Mouse (Mus musculus) midbrain, postnatal 0 days (tissue): ENCODE measurements around the gene Dock8. TPM values are rescaled to one million over a fixed set of nuclear protein-coding genes. Genes with fewer than 3 reads are reported as not detected.
A peak's percentile ranks its signal among the peaks of the same experiment; 100 is the strongest.

Source experiments
- ATAC-seq: fragments of 200-750 bp; cut with Nextera tagmentation; 2 replicates; pipeline ENCODE4 v1.8.0; 2017; ENCODE audit warnings: moderate number of reproducible peaks, mild to moderate bottlenecking, moderate TSS enrichment, moderate library complexity; ENCODE audit not compliant: low FRiP score
- DNase-seq: peaks from one replicate; pipeline ENCODE4 v3.0.0-alpha.2; 2015; ENCODE audit warnings: low spot score
- H3K27ac ChIP-seq: fragments of 300-500 bp; sonication (generic); 2 replicates; pipeline ENCODE4 v1.5.1; 2014; ENCODE audit warnings: low read depth, mild to moderate bottlenecking, low read length, mixed read lengths
- H3K27me3 ChIP-seq: fragments of 300-500 bp; sonication (generic); 2 replicates; pipeline ENCODE4 v1.6.1; 2014; ENCODE audit warnings: low read length, control low read depth, mixed read lengths; ENCODE audit not compliant: insufficient read depth
- H3K36me3 ChIP-seq: fragments of 300-500 bp; sonication (generic); 2 replicates; pipeline ENCODE4 v1.6.1; 2014; ENCODE audit warnings: low read length, control low read depth, mixed read lengths; ENCODE audit not compliant: insufficient read depth
- H3K4me1 ChIP-seq: fragments of 300-500 bp; sonication (generic); 2 replicates; pipeline ENCODE4 v1.6.1; 2014; ENCODE audit warnings: mild to moderate bottlenecking, control low read depth, antibody characterized with exemption, low read length, mixed read lengths; ENCODE audit not compliant: insufficient read depth
- H3K4me2 ChIP-seq: fragments of 300-500 bp; sonication (generic); 2 replicates; pipeline ENCODE4 v1.6.1; 2014; ENCODE audit warnings: low read depth, mild to moderate bottlenecking, low read length, mixed read lengths; ENCODE audit not compliant: poor library complexity, severe bottlenecking
- H3K4me3 ChIP-seq: fragments of 300-500 bp; sonication (generic); 2 replicates; pipeline ENCODE4 v1.5.1; 2014; ENCODE audit warnings: low read depth, mild to moderate bottlenecking, low read length, moderate library complexity
- H3K9ac ChIP-seq: fragments of 300-500 bp; sonication (generic); replicated peaks from 2 replicates; pipeline ENCODE4 v1.6.1; 2014; ENCODE audit warnings: mild to moderate bottlenecking, low read length, moderate library complexity, mixed read lengths; ENCODE audit not compliant: poor library complexity, severe bottlenecking
- H3K9me3 ChIP-seq: fragments of 300-500 bp; sonication (generic); 2 replicates; pipeline ENCODE4 v1.6.1; 2016; ENCODE audit warnings: low read length, control low read depth
- CTCF ChIP-seq: IDR thresholded peaks from 2 replicates; pipeline ENCODE4 v1.5.1; 2016; ENCODE audit warnings: antibody characterized with exemption, mild to moderate bottlenecking
- WGBS: fragments of 180-500 bp; shearing (Covaris S2); extraction: QIAGEN DNeasy Blood & Tissue Kit; methylation state at CpG from one replicate; pipeline ENCODE4 v1.1.7; 2014; 5-methylcytosine and 5-hydroxymethylcytosine counted together
- polyA plus RNA-seq: library from polyadenylated mRNA; unstranded; fragments of >200 nt; fragmentation: Nextera tagmentation; extraction: Ambion mirVana; gene quantifications from 2 replicates; pipeline ENCODE4 v1.2.1, GENCODE M21; 2015
- total RNA-seq: library from RNA; depleted of rRNA; stranded (reverse); fragments of >200 nt; gene quantifications from 2 replicates; pipeline ENCODE4 v1.2.3, GENCODE M21; 2014

Dock8 gene
- total and polyA plus RNA-seq, 2 experiments from 2014 or later, result 0.44 to 0.77 TPM

DNA sequence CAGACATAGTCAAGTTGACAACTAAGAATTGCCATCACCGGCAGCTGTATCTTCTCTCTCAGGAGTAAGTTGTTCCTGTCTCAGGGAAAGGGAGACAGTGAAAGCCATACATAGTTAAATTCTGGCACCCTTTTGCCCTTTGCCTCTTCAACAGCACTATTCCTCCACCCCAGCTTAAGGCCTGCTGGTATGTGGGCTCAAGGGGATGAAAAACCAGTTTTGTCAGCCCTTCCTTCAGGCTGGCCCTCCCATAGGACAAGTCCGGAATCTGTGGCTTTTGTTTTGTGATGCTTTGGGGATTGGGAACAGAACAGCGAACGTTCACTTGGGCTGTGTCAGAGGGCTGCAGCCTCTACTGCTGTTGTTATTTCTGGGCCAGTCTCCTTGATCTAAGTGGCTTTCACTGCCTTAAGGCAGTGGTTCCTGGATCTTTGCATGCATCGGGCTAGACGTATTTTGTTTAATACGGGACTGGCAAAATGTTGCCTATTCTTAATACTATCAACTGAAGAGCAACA lies 60.6 kb downstream of the Dock8 start:
- DNase-seq (no peak), ATAC-seq (no peak)
- peak overlapping the region; percentile 36 for H3K4me2 ChIP-seq
- H3K4me1 ChIP-seq, result no peaks in the 10 kb centered on the region; the same call in 1 of the 2 replicates
- no peak overlapping the region for H3K27ac ChIP-seq
- WGBS, result 51% methylated on average over 7 of the region's 7 CpGs
- H3K9ac ChIP-seq, result no peak overlapping the region
- H3K27me3 ChIP-seq, result no peaks in the 10 kb centered on the region
- H3K36me3 ChIP-seq, result no peaks in the 10 kb centered on the region
- no peak overlapping the region for H3K4me3 ChIP-seq
- TF ChIP-seq CTCF, result no peak
- no peaks in the 10 kb centered on the region for H3K9me3 ChIP-seq

GRCm38 (mm10) chr19:25060375-25060774 lies 61.0 kb downstream of the Dock8 start:
- H3K9me3 ChIP-seq, result no peaks in the 10 kb centered on the region
- ATAC-seq, result 0 out of 2 replicates have a peak, but pooled peaks have one; percentile 13
- no peak overlapping the region for H3K9ac ChIP-seq
- H3K27ac ChIP-seq, result no peak overlapping the region
- no peaks in the 10 kb centered on the region for H3K36me3 ChIP-seq
- no peak for TF ChIP-seq CTCF
- no peak overlapping the region for H3K4me3 ChIP-seq
- WGBS, result 11% methylated on average over 9 of the region's 9 CpGs
- no peaks in the 10 kb centered on the region for H3K27me3 ChIP-seq
- H3K4me1 ChIP-seq, result no peaks in the 10 kb centered on the region; the same call in 1 of the 2 replicates
- H3K4me2 ChIP-seq, result peak overlapping the region; percentile 36
- DNase-seq, result peak; percentile 42

- Histone ChIP-seq H3K9ac (no peak overlapping the region), H3K36me3 (no peaks in the 10 kb centered on the region), H3K4me1 (no peaks in the 10 kb centered on the region; the same call in 1 of the 2 replicates), H3K4me2 (no peak overlapping the region), H3K27me3 (no peaks in the 10 kb centered on the region), H3K9me3 (no peaks in the 10 kb centered on the region), H3K4me3 (no peak overlapping the region), H3K27ac (no peak overlapping the region)
- 92% methylated on average over 9 of the region's 9 CpGs for WGBS
- DNase-seq (no peak), ATAC-seq (no peak)
- TF ChIP-seq CTCF, result no peak
Measured at GRCm38 (mm10) chr19:25062188-25062856, 63.0 kb downstream of the Dock8 start.

GRCm38 (mm10) chr19:25062857-25063240 lies 63.5 kb downstream of the Dock8 start:
- TF ChIP-seq CTCF, result no peak
- WGBS, result 85% methylated on average over 2 of the region's 2 CpGs
- H3K9ac ChIP-seq, result no peak overlapping the region
- H3K9me3 ChIP-seq, result no peaks in the 10 kb centered on the region
- H3K4me2 ChIP-seq, result no peak overlapping the region
- H3K4me1 ChIP-seq, result no peaks in the 10 kb centered on the region; the same call in 1 of the 2 replicates
- no peak for ATAC-seq
- no peaks in the 10 kb centered on the region for H3K36me3 ChIP-seq
- H3K4me3 ChIP-seq, result no peak overlapping the region
- DNase-seq, result no peak
- H3K27me3 ChIP-seq, result no peaks in the 10 kb centered on the region
- no peak overlapping the region for H3K27ac ChIP-seq

- 60% methylated on average over 9 of the region's 9 CpGs for WGBS
Measured at GRCm38 (mm10) chr19:25066229-25066628, 66.9 kb downstream of the Dock8 start.

GRCm38 (mm10) chr19:25068518-25068917 lies 69.2 kb downstream of the Dock8 start:
- Histone ChIP-seq H3K36me3 (no peaks in the 10 kb centered on the region), H3K27ac (no peak overlapping the region), H3K9me3 (no peaks in the 10 kb centered on the region), H3K4me2 (no peak overlapping the region), H3K27me3 (no peaks in the 10 kb centered on the region), H3K4me3 (no peak overlapping the region), H3K4me1 (no peaks in the 10 kb centered on the region), H3K9ac (no peak overlapping the region)
- TF ChIP-seq CTCF, result no peak
- WGBS, result 82% methylated on average over 8 of the region's 8 CpGs
- no peak for DNase-seq
- no peak for ATAC-seq

More at GRCm38 (mm10) chr19:25066229-25066628, 66.9 kb downstream of the Dock8 start:
- no peaks in the 10 kb centered on the region for H3K36me3 ChIP-seq
- TF ChIP-seq CTCF, result no peak
- H3K4me1 ChIP-seq, result no peaks in the 10 kb centered on the region
- no peak overlapping the region for H3K9ac ChIP-seq
- H3K27ac ChIP-seq, result no peak overlapping the region
- DNase-seq (peak; percentile 39), ATAC-seq (no peak)
- no peaks in the 10 kb centered on the region for H3K27me3 ChIP-seq
- no peaks in the 10 kb centered on the region for H3K9me3 ChIP-seq
- H3K4me2 ChIP-seq, result no peak overlapping the region
- H3K4me3 ChIP-seq, result no peak overlapping the region
